Mouse (Mus musculus) heart, embryonic 11.5 days (tissue): ENCODE measurements around the gene Hoxd10. TPM values are rescaled to one million over a fixed set of nuclear protein-coding genes. Genes with fewer than 3 reads are reported as not detected.

Experiments used
- ATAC-seq: fragments of 200-750 bp; cut with Nextera tagmentation; replicated peaks from 2 replicates; pipeline ENCODE4 v1.8.0; 2017; ENCODE audit warnings: moderate library complexity; ENCODE audit not compliant: insufficient number of reproducible peaks, low FRiP score, low TSS enrichment
- H3K27ac ChIP-seq: fragments of 300-500 bp; sonication (generic); 2 replicates; pipeline ENCODE4 v1.5.1; 2014; ENCODE audit warnings: mild to moderate bottlenecking, low read depth, low read length
- H3K27me3 ChIP-seq: fragments of 300-500 bp; sonication (generic); 2 replicates; pipeline ENCODE4 v1.6.1; 2014; ENCODE audit warnings: mild to moderate bottlenecking, low read length, mixed read lengths; ENCODE audit not compliant: control insufficient read depth, insufficient read depth
- H3K36me3 ChIP-seq: fragments of 300-500 bp; sonication (generic); 2 replicates; pipeline ENCODE4 v1.6.1; 2014; ENCODE audit warnings: mild to moderate bottlenecking, low read length, moderate library complexity, mixed read lengths; ENCODE audit not compliant: control insufficient read depth, insufficient read depth
- H3K4me1 ChIP-seq: fragments of 300-500 bp; sonication (generic); 2 replicates; pipeline ENCODE4 v1.6.1; 2014; ENCODE audit warnings: low read length; ENCODE audit not compliant: control insufficient read depth, insufficient read depth
- H3K4me2 ChIP-seq: fragments of 300-500 bp; sonication (generic); 2 replicates; pipeline ENCODE4 v1.6.1; 2014; ENCODE audit warnings: mild to moderate bottlenecking, moderate library complexity
- H3K4me3 ChIP-seq: fragments of 300-500 bp; sonication (generic); 2 replicates; pipeline ENCODE4 v1.5.1; 2014; ENCODE audit warnings: low read depth, low read length
- H3K9ac ChIP-seq: fragments of 300-500 bp; sonication (generic); 2 replicates; pipeline ENCODE4 v1.6.1; 2014; ENCODE audit warnings: mild to moderate bottlenecking, low read depth, low read length, moderate library complexity
- H3K9me3 ChIP-seq: fragments of 300-500 bp; sonication (generic); replicated peaks from 2 replicates; pipeline ENCODE4 v1.6.1; 2016; ENCODE audit warnings: low read length; ENCODE audit not compliant: control insufficient read depth
- WGBS: fragments of 180-500 bp; shearing (Covaris S2); extraction: QIAGEN DNeasy Blood & Tissue Kit; methylation state at CpG from one replicate; pipeline ENCODE4 v1.1.7; 2014; ENCODE audit not compliant: insufficient replicate concordance; 5-methylcytosine and 5-hydroxymethylcytosine counted together
- polyA plus RNA-seq: library from polyadenylated mRNA; unstranded; fragments of >200 nt; fragmentation: Nextera tagmentation; extraction: Ambion mirVana; gene quantifications from 2 replicates; pipeline ENCODE4 v1.2.1, GENCODE M21; 2014

The Hoxd10 gene
- polyA plus RNA-seq, 1 experiment from 2014 or later: 0.11 TPM

- no peaks in the 10 kb centered on the region for H3K4me1 ChIP-seq
- H3K4me2 ChIP-seq: no peak overlapping the region
- peaks cover 96% of the 10 kb centered on the region for H3K27me3 ChIP-seq
- no peak overlapping the region for H3K9ac ChIP-seq
- no peak for ATAC-seq
- 10% methylated on average over 2 of the region's 2 CpGs for WGBS
- no peak overlapping the region for H3K27ac ChIP-seq
- H3K9me3 ChIP-seq: no peaks in the 10 kb centered on the region
- H3K36me3 ChIP-seq: no peaks in the 10 kb centered on the region
- H3K4me3 ChIP-seq: no peak overlapping the region
Observed at GRCm38 (mm10) chr2:74720384-74720783, 28.7 kb downstream of the Hoxd10 start.

- no peak overlapping the region for H3K4me2 ChIP-seq
- H3K36me3 ChIP-seq: no peaks in the 10 kb centered on the region
- no peaks in the 10 kb centered on the region for H3K9me3 ChIP-seq
- peaks cover 96% of the 10 kb centered on the region for H3K27me3 ChIP-seq
- 10% methylated on average over 5 of the region's 5 CpGs for WGBS
- ATAC-seq: no peak
- no peak overlapping the region for H3K27ac ChIP-seq
- H3K4me3 ChIP-seq: no peak overlapping the region
- no peaks in the 10 kb centered on the region for H3K4me1 ChIP-seq
- H3K9ac ChIP-seq: no peak overlapping the region
Observed at GRCm38 (mm10) chr2:74720955-74721491, 29.3 kb downstream of the Hoxd10 start.

- Histone ChIP-seq H3K4me1 (no peaks in the 10 kb centered on the region), H3K9me3 (no peaks in the 10 kb centered on the region), H3K27me3 (peaks cover 96% of the 10 kb centered on the region), H3K4me3 (no peak overlapping the region), H3K4me2 (no peak overlapping the region), H3K36me3 (no peaks in the 10 kb centered on the region), H3K27ac (no peak overlapping the region), H3K9ac (no peak overlapping the region)
- ATAC-seq: no peak
- 8% methylated on average over 6 of the region's 6 CpGs for WGBS
Observed at GRCm38 (mm10) chr2:74721882-74722281, 30.2 kb downstream of the Hoxd10 start.

- WGBS: 5% methylated on average over 8 of the region's 8 CpGs
- no peaks in the 10 kb centered on the region for H3K9me3 ChIP-seq
- no peak overlapping the region for H3K27ac ChIP-seq
- no peaks in the 10 kb centered on the region for H3K36me3 ChIP-seq
- H3K27me3 ChIP-seq: peaks cover 97% of the 10 kb centered on the region
- no peak for ATAC-seq
- no peak overlapping the region for H3K4me2 ChIP-seq
- no peak overlapping the region for H3K4me3 ChIP-seq
- no peak overlapping the region for H3K9ac ChIP-seq
- H3K4me1 ChIP-seq: peaks cover 6% of the 10 kb centered on the region; the same call in 1 of the 2 replicates
Observed at GRCm38 (mm10) chr2:74722949-74723348, 31.2 kb downstream of the Hoxd10 start.

GRCm38 (mm10) chr2:74724244-74725015 lies 32.7 kb downstream of the Hoxd10 start:
- Histone ChIP-seq H3K4me2 (no peak overlapping the region), H3K27me3 (peaks cover 99% of the 10 kb centered on the region), H3K4me3 (no peak overlapping the region), H3K4me1 (peaks cover 6% of the 10 kb centered on the region; the same call in 1 of the 2 replicates), H3K9ac (no peak overlapping the region), H3K36me3 (no peaks in the 10 kb centered on the region), H3K9me3 (no peaks in the 10 kb centered on the region), H3K27ac (no peak overlapping the region)
- 15% methylated on average over 7 of the region's 7 CpGs for WGBS
- ATAC-seq: no peak

GRCm38 (mm10) chr2:74725171-74725570 lies 33.4 kb downstream of the Hoxd10 start:
- peaks cover 96% of the 10 kb centered on the region for H3K27me3 ChIP-seq
- H3K4me1 ChIP-seq: peaks cover 6% of the 10 kb centered on the region; the same call in 1 of the 2 replicates
- H3K36me3 ChIP-seq: no peaks in the 10 kb centered on the region
- no peak overlapping the region for H3K27ac ChIP-seq
- no peak for ATAC-seq
- H3K4me3 ChIP-seq: no peak overlapping the region
- H3K4me2 ChIP-seq: no peak overlapping the region
- no peaks in the 10 kb centered on the region for H3K9me3 ChIP-seq
- H3K9ac ChIP-seq: no peak overlapping the region
- WGBS: 2% methylated on average over 17 of the region's 17 CpGs

GRCm38 (mm10) chr2:74726551-74726950 lies 34.8 kb downstream of the Hoxd10 start, which contains the start of gene Gm28230:
Gene Gm28230 (plus strand): TSS chr2:74726728.
- ATAC-seq: no peak
- no peaks in the 10 kb centered on the region for H3K9me3 ChIP-seq
- H3K27ac ChIP-seq: no peak within 1 kb of the TSS
- H3K9ac ChIP-seq: 0 out of 2 replicates have a peak within 1 kb of the TSS, but pooled peaks have one; percentile 22
- peaks cover 95% of the 10 kb centered on the region for H3K27me3 ChIP-seq
- peak within 1 kb of the TSS; percentile 38 for H3K4me3 ChIP-seq
- WGBS: 9% methylated on average over 5 of the region's 5 CpGs
- peaks cover 6% of the 10 kb centered on the region; the same call in 1 of the 2 replicates for H3K4me1 ChIP-seq
- peak within 1 kb of the TSS; percentile 63 for H3K4me2 ChIP-seq
- H3K36me3 ChIP-seq: no peaks in the 10 kb centered on the region

GRCm38 (mm10) chr2:74726973-74727639 lies 35.4 kb downstream of the Hoxd10 start:
- no peak overlapping the region for H3K27ac ChIP-seq
- H3K4me2 ChIP-seq: peak overlapping the region; percentile 63
- no peaks in the 10 kb centered on the region for H3K9me3 ChIP-seq
- peaks cover 96% of the 10 kb centered on the region for H3K27me3 ChIP-seq
- H3K36me3 ChIP-seq: no peaks in the 10 kb centered on the region
- WGBS: 1% methylated on average over 43 of the region's 43 CpGs
- no peak for ATAC-seq
- 0 out of 2 replicates have a peak overlapping the region, but pooled peaks have one; percentile 22 for H3K9ac ChIP-seq
- H3K4me1 ChIP-seq: peaks cover 6% of the 10 kb centered on the region; the same call in 1 of the 2 replicates
- H3K4me3 ChIP-seq: peak overlapping the region; percentile 38
